Mouse (Mus musculus) ES-Bruce4 (cell line): Measurements from ENCODE around the gene A030003K21Rik.
"Not testable (repeated sequence)": the region's sequence is repeated elsewhere in the genome, so short reads cannot be mapped to it uniquely, and the experiment has no call there.

Experiments used
- CTCF ChIP-seq: IDR thresholded peaks from one replicate; pipeline ENCODE4 v1.8.1; 2011; ENCODE audit warnings: low read depth, low read length
- POLR2A ChIP-seq: IDR thresholded peaks from one replicate; pipeline ENCODE4 v1.8.1; 2011; ENCODE audit warnings: low read length; ENCODE audit not compliant: insufficient read depth

- not testable (repeated sequence) for TF ChIP-seq CTCF, POLR2A
Measured at GRCm38 (mm10) chr1:82931326-82931725, 11.9 kb downstream of the A030003K21Rik start, which contains the start of gene Gm6217.
